Mouse (Mus musculus) ES-E14 (cell line): ENCODE data around the gene Shroom3.

ENCODE experiments used
- CHD2 ChIP-seq: IDR thresholded peaks from 2 replicates; pipeline ENCODE4 v1.6.1; 2014; ENCODE audit warnings: mild to moderate bottlenecking, low read depth, low read length, inconsistent platforms
- HCFC1 ChIP-seq: IDR thresholded peaks from 2 replicates; pipeline ENCODE4 v1.6.1; 2012; ENCODE audit warnings: low read length, inconsistent platforms, borderline replicate concordance; ENCODE audit not compliant: insufficient read depth
- MAFK ChIP-seq: IDR thresholded peaks from 2 replicates; pipeline ENCODE4 v1.6.1; 2014; ENCODE audit warnings: mild to moderate bottlenecking, low read depth, low read length, inconsistent platforms; ENCODE audit not compliant: insufficient read depth
- ZNF384 ChIP-seq: IDR thresholded peaks from 2 replicates; pipeline ENCODE4 v1.6.1; 2012; ENCODE audit warnings: low read depth, low read length, inconsistent platforms

GRCm38 (mm10) chr5:92814621-92815020, 131.4 kb downstream of the Shroom3 start:
- TF ChIP-seq CHD2: no peak
- no peak for TF ChIP-seq MAFK
- TF ChIP-seq ZNF384: no peak
- TF ChIP-seq HCFC1: no peak
